Mouse (Mus musculus): ENCODE results near the gene Tapbpl. TPM values are rescaled to one million over a fixed set of nuclear protein-coding genes. Genes with fewer than 3 reads are reported as not detected.

Tapbpl gene
- total and polyA plus RNA-seq, 2 experiments from 2014 or later, result 4.3 to 6.9 TPM

DNA sequence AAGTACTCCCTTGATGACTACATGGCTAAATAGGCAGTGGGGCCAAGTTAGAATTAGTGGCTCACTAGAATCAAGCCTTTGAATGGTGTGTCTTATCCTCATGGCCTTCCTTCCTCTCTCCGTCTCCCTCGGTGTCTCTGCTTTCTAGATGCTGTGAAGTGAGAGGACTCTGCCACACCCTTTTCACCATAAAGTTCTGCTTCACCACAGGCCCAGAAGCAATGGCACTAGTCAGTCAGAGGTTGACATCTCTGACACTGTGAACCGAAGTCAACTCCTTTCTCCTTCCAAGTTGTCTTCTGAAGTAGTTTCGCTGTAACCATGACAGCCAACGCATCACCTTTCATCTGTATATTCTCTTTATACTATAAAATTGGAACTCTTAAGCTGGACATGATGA, 7.9 kb upstream of the Tapbpl start:
- DNase-seq (no peak), ATAC-seq (no peak)
- no peak overlapping the region for H3K9ac ChIP-seq
- no peak overlapping the region for H3K27ac ChIP-seq (ENCODE audit: low read depth, low read length)
- no peak overlapping the region for H3K4me2 ChIP-seq (ENCODE audit: low read depth)
- H3K4me1 ChIP-seq (ENCODE audit: insufficient read depth), result no peaks in the 10 kb centered on the region
- no peak overlapping the region for H3K4me3 ChIP-seq (ENCODE audit: low read depth, low read length)
- H3K9me3 ChIP-seq (ENCODE audit: low read length), result no peaks in the 10 kb centered on the region
- 93% methylated on average over 5 of the region's 5 CpGs for WGBS
- no peaks in the 10 kb centered on the region for H3K27me3 ChIP-seq (ENCODE audit: insufficient read depth, low read length)
- no peak for TF ChIP-seq CTCF (IDR thresholded peaks at IDR 0.05; ENCODE audit: low read depth)
- no peaks in the 10 kb centered on the region for H3K36me3 ChIP-seq (ENCODE audit: insufficient read depth)

GRCm38 (mm10) chr6:125238396-125238795, 6.7 kb upstream of the Tapbpl start:
- H3K4me2 ChIP-seq (ENCODE audit: low read depth), result no peak overlapping the region
- H3K27ac ChIP-seq (ENCODE audit: low read depth, low read length), result no peak overlapping the region
- no peaks in the 10 kb centered on the region for H3K4me1 ChIP-seq (ENCODE audit: insufficient read depth)
- DNase-seq (no peak), ATAC-seq (no peak)
- no peaks in the 10 kb centered on the region for H3K36me3 ChIP-seq (ENCODE audit: insufficient read depth)
- no peaks in the 10 kb centered on the region for H3K27me3 ChIP-seq (ENCODE audit: insufficient read depth, low read length)
- no peaks in the 10 kb centered on the region for H3K9me3 ChIP-seq (ENCODE audit: low read length)
- H3K4me3 ChIP-seq (ENCODE audit: low read depth, low read length), result no peak overlapping the region
- 80% methylated on average over 6 of the region's 6 CpGs for WGBS
- no peak for TF ChIP-seq CTCF (IDR thresholded peaks at IDR 0.05; ENCODE audit: low read depth)
- H3K9ac ChIP-seq, result no peak overlapping the region

DNA sequence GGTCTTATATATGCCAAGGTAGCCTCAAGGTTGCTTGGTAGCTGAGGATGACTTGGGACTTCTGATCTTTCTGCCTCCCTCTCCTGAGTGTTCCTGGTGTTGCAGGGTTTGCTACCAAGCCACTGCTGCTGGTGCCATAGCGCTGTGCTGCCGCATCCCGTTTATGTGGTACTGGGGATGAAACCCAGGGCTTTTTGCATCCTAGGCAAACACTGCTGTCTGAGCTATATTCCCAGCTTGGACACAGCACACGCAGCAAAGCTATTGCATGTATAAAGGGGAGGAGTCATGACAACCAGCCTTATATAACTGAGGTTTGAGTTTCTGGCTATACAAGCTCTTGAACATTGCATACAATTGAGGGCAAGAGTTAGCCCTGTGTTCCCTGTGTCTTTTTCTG, 5.8 kb upstream of the Tapbpl start:
- WGBS, result 85% methylated on average over 4 of the region's 4 CpGs
- no peak for TF ChIP-seq CTCF (IDR thresholded peaks at IDR 0.05; ENCODE audit: low read depth)
- DNase-seq (no peak), ATAC-seq (no peak)
- Histone ChIP-seq H3K4me1 (ENCODE audit: insufficient read depth) (no peaks in the 10 kb centered on the region), H3K4me2 (ENCODE audit: low read depth) (no peak overlapping the region), H3K27me3 (ENCODE audit: insufficient read depth, low read length) (no peaks in the 10 kb centered on the region), H3K9me3 (ENCODE audit: low read length) (no peaks in the 10 kb centered on the region), H3K36me3 (ENCODE audit: insufficient read depth) (no peaks in the 10 kb centered on the region), H3K27ac (ENCODE audit: low read depth, low read length) (no peak overlapping the region), H3K4me3 (ENCODE audit: low read depth, low read length) (no peak overlapping the region), H3K9ac (no peak overlapping the region)

GRCm38 (mm10) chr6:125236782-125237181, 5.1 kb upstream of the Tapbpl start, which contains the start of gene Cd27:
Gene Cd27 (minus strand): TSS chr6:125237010.
- Histone ChIP-seq H3K36me3 (ENCODE audit: insufficient read depth) (no peaks in the 10 kb centered on the region), H3K4me3 (ENCODE audit: low read depth, low read length) (no peak within 1 kb of the TSS), H3K27me3 (ENCODE audit: insufficient read depth, low read length) (no peaks in the 10 kb centered on the region), H3K27ac (ENCODE audit: low read depth, low read length) (no peak within 1 kb of the TSS), H3K4me2 (ENCODE audit: low read depth) (no peak within 1 kb of the TSS), H3K4me1 (ENCODE audit: insufficient read depth) (0 out of 2 replicates have a peak, but pooled peaks cover 2% of the 10 kb centered on the region), H3K9me3 (ENCODE audit: low read length) (no peaks in the 10 kb centered on the region), H3K9ac (no peak within 1 kb of the TSS)
- TF ChIP-seq CTCF (IDR thresholded peaks at IDR 0.05; ENCODE audit: low read depth), result no peak
- ATAC-seq (no peak), DNase-seq (no peak)
- 26% methylated on average over 6 of the region's 6 CpGs for WGBS

DNA sequence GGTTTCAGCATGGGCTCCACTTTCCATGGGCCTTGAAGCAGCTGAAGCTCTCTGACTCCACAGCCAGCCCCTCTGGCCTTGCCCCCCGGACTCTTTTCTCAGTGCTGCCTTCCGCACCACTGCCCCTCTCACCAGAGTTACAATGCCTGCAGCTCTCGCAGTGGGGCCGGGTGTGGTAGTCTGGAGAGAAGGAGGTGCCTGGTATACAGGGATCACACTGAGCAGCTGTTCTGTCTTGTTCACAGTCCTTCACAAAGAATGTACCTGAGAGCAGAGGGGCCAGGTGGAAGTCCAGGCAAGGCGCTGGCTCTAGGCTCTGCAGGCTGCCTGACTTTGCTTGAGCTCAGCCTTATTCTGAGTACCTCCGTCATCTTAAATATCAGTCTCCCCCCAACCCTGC, 4.7 kb upstream of the Tapbpl start:
- no peaks in the 10 kb centered on the region for H3K27me3 ChIP-seq (ENCODE audit: insufficient read depth, low read length)

GRCm38 (mm10) chr6:125234520-125234828, 2.8 kb upstream of the Tapbpl start:
- ATAC-seq (no peak), DNase-seq (no peak)
- H3K4me2 ChIP-seq (ENCODE audit: low read depth), result no peak overlapping the region
- H3K9ac ChIP-seq, result no peak overlapping the region
- no peak overlapping the region for H3K4me3 ChIP-seq (ENCODE audit: low read depth, low read length)
- H3K36me3 ChIP-seq (ENCODE audit: insufficient read depth), result no peaks in the 10 kb centered on the region
- 84% methylated on average over 5 of the region's 5 CpGs for WGBS
- H3K4me1 ChIP-seq (ENCODE audit: insufficient read depth), result peaks cover 9% of the 10 kb centered on the region; the same call in 1 of the 2 replicates
- H3K9me3 ChIP-seq (ENCODE audit: low read length), result no peaks in the 10 kb centered on the region
- no peaks in the 10 kb centered on the region for H3K27me3 ChIP-seq (ENCODE audit: insufficient read depth, low read length)
- no peak overlapping the region for H3K27ac ChIP-seq (ENCODE audit: low read depth, low read length)
- no peak for TF ChIP-seq CTCF (IDR thresholded peaks at IDR 0.05; ENCODE audit: low read depth)

More for the DNA sequence above, 4.7 kb upstream of the Tapbpl start:
- H3K9me3 ChIP-seq (ENCODE audit: low read length), result no peaks in the 10 kb centered on the region
- no peak for TF ChIP-seq CTCF (IDR thresholded peaks at IDR 0.05; ENCODE audit: low read depth)
- no peaks in the 10 kb centered on the region for H3K36me3 ChIP-seq (ENCODE audit: insufficient read depth)
- H3K4me1 ChIP-seq (ENCODE audit: insufficient read depth), result peaks cover 6% of the 10 kb centered on the region; the same call in 1 of the 2 replicates
- H3K9ac ChIP-seq, result no peak overlapping the region
- no peak overlapping the region for H3K4me2 ChIP-seq (ENCODE audit: low read depth)
- ATAC-seq (no peak), DNase-seq (no peak)
- H3K27ac ChIP-seq (ENCODE audit: low read depth, low read length), result no peak overlapping the region
- 41% methylated on average over 6 of the region's 6 CpGs for WGBS
- H3K4me3 ChIP-seq (ENCODE audit: low read depth, low read length), result no peak overlapping the region

DNA sequence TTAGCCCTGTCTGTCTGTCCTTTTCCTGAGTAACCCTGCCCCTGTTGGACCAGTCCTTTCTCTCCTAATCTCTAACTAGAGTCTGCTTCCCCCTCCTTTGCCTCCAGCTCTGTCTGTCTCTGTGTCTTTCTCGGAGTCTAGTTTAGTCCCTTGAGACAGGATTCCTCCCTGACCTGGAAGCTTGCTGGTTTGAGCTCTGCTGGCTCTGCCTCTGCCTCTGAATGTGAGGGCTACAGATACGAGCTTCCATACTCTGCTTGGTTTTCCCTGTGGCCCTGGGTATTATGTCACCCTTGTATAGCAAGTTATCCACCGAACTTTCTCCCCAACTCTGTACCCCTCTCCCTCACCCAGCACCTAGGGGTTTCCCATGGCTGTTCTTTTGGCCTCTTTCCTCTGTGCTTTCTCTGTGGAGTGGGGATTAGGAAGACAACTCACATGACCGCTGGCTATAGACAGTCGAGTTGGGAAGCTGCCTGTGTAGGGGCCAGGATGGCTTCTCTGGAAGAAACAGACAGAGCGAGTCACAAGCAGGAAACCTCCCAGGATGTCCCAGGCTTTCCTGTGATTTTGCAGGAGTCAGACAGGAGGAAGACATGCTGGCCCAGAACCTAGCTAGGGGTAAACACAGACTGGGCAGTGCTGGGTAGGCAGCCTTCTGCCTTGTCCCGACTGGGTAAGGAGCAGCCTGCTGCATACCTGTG, 2.3 kb upstream of the Tapbpl start:
- WGBS, result 63% methylated on average over 7 of the region's 7 CpGs
- ATAC-seq, result no peak
- Histone ChIP-seq H3K27me3 (ENCODE audit: insufficient read depth, low read length) (no peaks in the 10 kb centered on the region), H3K27ac (ENCODE audit: low read depth, low read length) (no peak overlapping the region), H3K4me3 (ENCODE audit: low read depth, low read length) (no peak overlapping the region), H3K36me3 (ENCODE audit: insufficient read depth) (no peaks in the 10 kb centered on the region), H3K9me3 (ENCODE audit: low read length) (no peaks in the 10 kb centered on the region), H3K9ac (no peak overlapping the region), H3K4me1 (ENCODE audit: insufficient read depth) (peaks cover 9% of the 10 kb centered on the region; the same call in 1 of the 2 replicates), H3K4me2 (ENCODE audit: low read depth) (no peak overlapping the region)
- no peak for TF ChIP-seq CTCF (IDR thresholded peaks at IDR 0.05; ENCODE audit: low read depth)
- DNase-seq, result no peak
